Mouse (Mus musculus) G1E-ER4 (cell line): ENCODE results near the gene Gm20903. TPM values are rescaled to one million over a fixed set of nuclear protein-coding genes. Genes with fewer than 3 reads are reported as not detected.
"Not testable (repeated sequence)": the region's sequence is repeated elsewhere in the genome, so short reads cannot be mapped to it uniquely, and the experiment has no call there.

Experiments
- GATA1 ChIP-seq: IDR thresholded peaks from one replicate; pipeline ENCODE4 v1.8.0; 2012; ENCODE audit warnings: low read length, inconsistent platforms
- polyA plus RNA-seq: library from polyadenylated mRNA; stranded (reverse); fragments of >175 nt; gene quantifications from 2 replicates; pipeline ENCODE4 v1.2.3, GENCODE M21; 2012

Gene Gm20903
- not detected in 2 replicates for polyA plus RNA-seq

DNA sequence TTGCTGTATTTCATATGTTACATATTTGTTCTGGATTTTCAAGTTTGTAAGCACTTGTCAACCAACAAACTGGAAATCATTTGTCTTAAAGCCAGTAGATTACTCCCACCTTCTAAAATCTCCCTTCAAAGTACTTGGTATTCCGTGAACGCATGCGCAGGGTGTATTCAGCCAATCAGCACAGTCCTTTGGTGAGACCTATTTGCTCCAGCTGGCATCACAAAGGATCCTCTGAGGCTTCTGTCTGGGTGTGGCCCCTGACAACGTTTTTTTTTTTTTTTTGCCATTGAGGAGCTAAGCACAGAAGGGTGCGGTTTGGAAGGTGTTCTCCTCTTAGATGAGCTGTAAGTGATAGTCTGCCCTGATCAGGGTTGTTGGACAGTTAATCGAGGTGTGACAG is at the start of gene Gm20903:
Gene Gm20903, plus strand, starts transcription at position 301 of the 400 bp plus-strand sequence.
- TF ChIP-seq GATA1: not testable (repeated sequence)
